ENCODE assay signal across 26 mouse cellular contexts in genomic region chr1:183634836-183635235, GRCm38 (mm10).
DNase-seq lines count a peak whose midpoint lies in the region; ATAC-seq and TF ChIP-seq lines count a peak whose summit lies in the region.
"Had no signal": no experiment of that assay in that cellular context is flagged by ENCODE, and none has a peak within 500 bp of the region (broad histone marks: within the 10 kb centered on the region; RNA-seq: fewer than 3 reads in every experiment).

No protein-coding gene starts in this region.

- H3K4me1 ChIP-seq in heart, embryonic 11.5 days (ENCODE audit: control insufficient read depth, insufficient read depth, low read length): no peaks in the 10 kb centered on the region
- H3K4me1 ChIP-seq in midbrain, embryonic 10.5 days: no peaks in the 10 kb centered on the region

- H3K4me3 ChIP-seq in heart, embryonic 11.5 days (ENCODE audit: low read depth, low read length): no peak overlapping the region
- H3K4me3 ChIP-seq in C2C12 (ENCODE audit: insufficient read depth, poor library complexity, severe bottlenecking): no peak overlapping the region
- no peak overlapping the region for H3K4me3 ChIP-seq in midbrain, embryonic 10.5 days

- intact Hi-C loops in left cerebral cortex, postnatal 25 days (cut with DNase I): no loop called here

- TF ChIP-seq CTCF in C2C12 (IDR thresholded peaks at IDR 0.05; ENCODE audit: control insufficient read depth, insufficient read depth, insufficient read length): no peak

- no peak overlapping the region for H3K4me2 ChIP-seq in heart, embryonic 11.5 days

- no peak for ATAC-seq in heart, embryonic 11.5 days (replicated peaks; ENCODE audit: insufficient number of reproducible peaks, low FRiP score, low TSS enrichment)
- ATAC-seq: activated CD4-positive, CD25-positive, alpha-beta regulatory T cell, adult 4 months; CD4-positive, CD25-positive, alpha-beta regulatory T cell, adult 4 months; Patski had no signal

- H3K27ac ChIP-seq in heart, embryonic 11.5 days (ENCODE audit: low read depth, low read length): no peak overlapping the region
- no peak overlapping the region for H3K27ac ChIP-seq in midbrain, embryonic 10.5 days (replicated peaks)

- H3ac ChIP-seq in C2C12 (ENCODE audit: control insufficient read depth, insufficient read length, low read depth): no peak overlapping the region

- WGBS in heart, embryonic 11.5 days (ENCODE audit: insufficient replicate concordance): 88% methylated on average over 1 of the region's 1 CpGs
- 96% methylated on average over 1 of the region's 1 CpGs for WGBS in midbrain, embryonic 10.5 days

- DNase-seq in heart, adult 11 months: peak; percentile 41
- DNase-seq in 3T3-L1 (ENCODE audit: low read depth, low spot score): peak; percentile 74
- peak; percentile 83 for DNase-seq in NIH3T3 (ENCODE audit: low read depth)
- DNase-seq in midbrain, embryonic 10.5 days (ENCODE audit: low spot score): no peak
- no peak for DNase-seq in left cerebral cortex, postnatal 25 days (ENCODE audit: low spot score in 2 of 2)
- DNase-seq in adrenal gland, adult (ENCODE audit: inconsistent age in 2 of 2, low spot score in 1 of 2): no peak
- DNase-seq: adrenal gland, adult 2 months; adrenal gland, adult 8-10 months; adrenal gland, postnatal 10 days; adrenal gland, postnatal 14 days; adrenal gland, postnatal 25 days; adrenal gland, postnatal 36 days; B cell, adult 2 months; cerebellum, adult 11 months; cerebellum, adult 11-12 months; cerebellum, adult 18-20 months; cerebellum, adult 2 months; cerebellum, adult 8-10 months; cerebellum, adult 9-10 months had no signal

- no peak overlapping the region for H3K9ac ChIP-seq in heart, embryonic 11.5 days (ENCODE audit: low read depth, low read length)

- no peaks in the 10 kb centered on the region for H3K9me3 ChIP-seq in heart, embryonic 11.5 days (replicated peaks; ENCODE audit: control insufficient read depth, low read length)
- H3K9me3 ChIP-seq in midbrain, embryonic 10.5 days (replicated peaks): no peaks in the 10 kb centered on the region

- no peaks in the 10 kb centered on the region for H3K36me3 ChIP-seq in heart, embryonic 11.5 days (ENCODE audit: control insufficient read depth, insufficient read depth, low read length)
- H3K36me3 ChIP-seq in C2C12 (ENCODE audit: control insufficient read depth, insufficient read depth): no peaks in the 10 kb centered on the region
- H3K36me3 ChIP-seq in midbrain, embryonic 10.5 days: no peaks in the 10 kb centered on the region
- H3K36me3 ChIP-seq: G1E had no signal

- no peaks in the 10 kb centered on the region for H3K79me2 ChIP-seq in C2C12 (ENCODE audit: control insufficient read depth, insufficient read depth)

- no peaks in the 10 kb centered on the region for H3K27me3 ChIP-seq in heart, embryonic 11.5 days (ENCODE audit: control insufficient read depth, insufficient read depth, low read length)
- no peaks in the 10 kb centered on the region for H3K27me3 ChIP-seq in C2C12 (ENCODE audit: control insufficient read depth, insufficient read depth, insufficient read length)
- H3K27me3 ChIP-seq in midbrain, embryonic 10.5 days (ENCODE audit: low read depth, poor library complexity, severe bottlenecking): no peaks in the 10 kb centered on the region
- H3K27me3 ChIP-seq: CH12.LX, Patski had no signal

- no peaks in the 10 kb centered on the region for H3K79me3 ChIP-seq in C2C12 (ENCODE audit: low read depth)

TF ChIP-seq in C2C12, 6 proteins besides CTCF, POLR2A, EP300 and RAD21:
- no peak for TF ChIP-seq CEBPB (IDR thresholded peaks at IDR 0.05; ENCODE audit: low read depth)
- TF ChIP-seq FOSL1 (IDR thresholded peaks at IDR 0.05; ENCODE audit: insufficient read depth, low read length, poor library complexity, severe bottlenecking): no peak
- no peak for TF ChIP-seq MYOD1 (IDR thresholded peaks at IDR 0.05; ENCODE audit: control insufficient read depth, insufficient read length, low read depth)
- no peak for TF ChIP-seq MYOG (IDR thresholded peaks at IDR 0.05; ENCODE audit: control insufficient read depth, extremely low read depth, insufficient read length)
- no peak for TF ChIP-seq USF1 (IDR thresholded peaks at IDR 0.05; ENCODE audit: low read depth)
- peak; percentile 56 for TF ChIP-seq MAX (IDR thresholded peaks at IDR 0.05)
TF ChIP-seq in C2C12: peak in this region for 1.

Comparison
In these comparisons a context has a peak if more than half of its experiments do, and no peak if none do; other contexts are left out.
1. DNase-seq: peak in heart, adult 11 months (single experiment), 3T3-L1 (single experiment) and NIH3T3 (single experiment); none in midbrain, embryonic 10.5 days (single experiment), left cerebral cortex, postnatal 25 days (0 of 2) and adrenal gland, adult (0 of 2).